Mouse (Mus musculus) cerebellum, adult 2 months (tissue): ENCODE data around the gene Fkrp. TPM values are rescaled to one million over a fixed set of nuclear protein-coding genes. Genes with fewer than 3 reads are reported as not detected.

ENCODE experiments used
- DNase-seq, 2 experiments: peaks; one replicate each; pipeline ENCODE4 v3.0.0; 2021
- H3K27ac ChIP-seq: fragments of 200-500 bp; 2 replicates; pipeline ENCODE4 v1.5.1; 2012; ENCODE audit warnings: low read length, control low read depth, inconsistent platforms; ENCODE audit not compliant: insufficient read depth
- H3K27me3 ChIP-seq: fragments of 200-500 bp; 2 replicates; pipeline ENCODE4 v1.6.1; 2012; ENCODE audit warnings: inconsistent platforms, mild to moderate bottlenecking, low read length, moderate library complexity; ENCODE audit not compliant: control insufficient read depth, insufficient read depth
- H3K4me1 ChIP-seq: fragments of 200-500 bp; 2 replicates; pipeline ENCODE4 v1.6.1; 2011; ENCODE audit warnings: low read length; ENCODE audit not compliant: control insufficient read depth, insufficient read depth
- H3K4me3 ChIP-seq: fragments of 200-500 bp; replicated peaks from 2 replicates; pipeline ENCODE3; 2011; ENCODE audit warnings: mild to moderate bottlenecking, low read depth, low read length, control low read depth; ENCODE audit not compliant: insufficient read depth
- CTCF ChIP-seq: fragments of 200-500 bp; IDR thresholded peaks from 2 replicates; pipeline ENCODE4 v1.5.1; 2011; ENCODE audit warnings: low read depth, mild to moderate bottlenecking, control low read depth, low read length, moderate library complexity, borderline replicate concordance; ENCODE audit not compliant: insufficient read depth
- POLR2A ChIP-seq: fragments of 200-500 bp; IDR thresholded peaks from 2 replicates; pipeline ENCODE4 v1.6.1; 2011; ENCODE audit warnings: low read length, control low read depth, borderline replicate concordance; ENCODE audit not compliant: insufficient read depth
- WGBS: fragments of 180-500 bp; shearing (Covaris S2); methylation state at CpG from one replicate; pipeline ENCODE4 v1.1.7; 2018; 5-methylcytosine and 5-hydroxymethylcytosine counted together
- polyA plus RNA-seq: library from polyadenylated mRNA; depleted of rRNA; stranded (reverse); fragments of >200 nt; gene quantifications from 2 replicates; pipeline ENCODE4 v1.2.3, GENCODE M21; 2012

Fkrp gene
- polyA plus RNA-seq, 1 experiment, result 38.9 TPM

DNA sequence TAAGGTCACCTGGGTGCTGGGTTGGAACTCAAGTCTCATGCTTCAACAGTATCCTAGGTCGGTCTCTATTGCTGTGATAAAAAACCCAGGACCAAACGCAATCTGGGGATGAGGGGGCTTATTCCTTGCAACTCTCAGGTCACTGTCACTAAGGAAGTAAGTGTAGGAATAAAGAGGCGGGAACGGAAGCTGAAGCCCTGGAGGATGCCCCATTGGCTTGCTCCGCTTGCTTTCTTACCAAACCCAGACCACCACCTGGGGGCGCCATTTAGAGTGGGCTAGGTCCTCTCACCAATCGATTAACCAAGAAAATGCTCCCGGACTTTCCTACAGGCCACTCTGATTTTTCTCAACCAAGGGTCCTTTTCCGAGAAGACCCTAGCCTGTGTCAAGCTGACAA lies 8.6 kb downstream of the Fkrp start:
- TF ChIP-seq CTCF (peak; percentile 10; the same call in 1 of the 2 replicates), POLR2A (no peak)
- no peaks in the 10 kb centered on the region for H3K27me3 ChIP-seq
- no peaks in the 10 kb centered on the region for H3K4me1 ChIP-seq
- no peak overlapping the region for H3K27ac ChIP-seq
- no peak overlapping the region for H3K4me3 ChIP-seq
- DNase-seq, result no peak
- 87% methylated on average over 9 of the region's 9 CpGs for WGBS

DNA sequence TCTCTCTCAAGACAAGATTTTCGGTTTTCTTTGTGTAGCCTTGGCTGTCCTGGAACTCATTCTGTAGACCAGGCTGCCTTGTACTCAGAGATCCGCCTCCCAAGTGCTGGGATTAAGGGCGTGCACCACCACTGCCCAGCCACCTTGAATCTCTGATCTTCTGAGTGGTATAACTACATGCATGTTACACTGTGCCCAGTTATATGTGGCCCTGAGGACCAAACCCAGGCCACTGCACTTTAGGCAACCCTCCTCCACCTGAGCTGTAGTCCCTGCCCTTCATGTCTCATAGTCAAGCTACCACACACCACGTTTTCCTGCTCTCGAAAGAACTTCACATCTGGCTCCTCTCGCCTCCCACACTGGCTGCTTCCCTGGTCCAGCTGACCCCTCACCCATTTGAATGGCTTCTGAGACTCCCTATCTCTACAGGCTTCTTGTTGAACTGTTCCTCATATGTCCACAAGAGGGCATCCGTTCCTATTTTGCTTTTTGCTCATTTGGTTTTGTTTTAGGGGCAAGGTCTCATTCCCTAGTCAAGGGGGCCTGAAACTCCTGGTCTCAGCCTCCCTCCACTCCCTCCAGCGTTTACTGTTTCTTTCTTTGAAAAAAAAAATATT lies 12.0 kb downstream of the Fkrp start:
- Histone ChIP-seq H3K27ac (no peak overlapping the region), H3K27me3 (no peaks in the 10 kb centered on the region), H3K4me3 (no peak overlapping the region), H3K4me1 (no peaks in the 10 kb centered on the region)
- no peak for DNase-seq
- TF ChIP-seq CTCF (peak; percentile 49; the same call in 1 of the 2 replicates), POLR2A (no peak)
- 35% methylated on average over 8 of the region's 8 CpGs for WGBS

DNA sequence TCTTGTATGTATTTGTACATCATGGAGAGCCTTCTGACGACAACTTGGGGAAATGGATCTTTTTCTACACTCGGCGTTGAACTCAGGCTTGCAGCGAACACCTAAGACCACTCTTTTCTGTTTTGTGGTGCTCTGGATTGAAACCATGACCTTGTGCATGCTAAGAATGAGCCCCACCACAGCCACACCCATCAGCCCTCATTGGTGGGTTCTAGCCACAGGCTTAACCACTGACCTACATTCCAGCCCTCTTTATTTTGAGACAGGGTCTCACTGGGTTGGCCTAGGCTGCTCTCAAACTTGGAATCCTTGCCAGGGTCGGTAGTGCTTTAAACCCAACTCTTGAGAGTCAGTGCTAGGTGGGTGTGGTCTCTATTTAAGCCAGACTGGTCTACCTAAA lies 21.6 kb downstream of the Fkrp start:
- H3K27ac ChIP-seq, result no peak overlapping the region
- TF ChIP-seq CTCF (no peak), POLR2A (no peak)
- WGBS, result 92% methylated on average over 5 of the region's 5 CpGs
- H3K4me3 ChIP-seq, result no peak overlapping the region
- no peak for DNase-seq
- no peaks in the 10 kb centered on the region for H3K27me3 ChIP-seq
- no peaks in the 10 kb centered on the region for H3K4me1 ChIP-seq

DNA sequence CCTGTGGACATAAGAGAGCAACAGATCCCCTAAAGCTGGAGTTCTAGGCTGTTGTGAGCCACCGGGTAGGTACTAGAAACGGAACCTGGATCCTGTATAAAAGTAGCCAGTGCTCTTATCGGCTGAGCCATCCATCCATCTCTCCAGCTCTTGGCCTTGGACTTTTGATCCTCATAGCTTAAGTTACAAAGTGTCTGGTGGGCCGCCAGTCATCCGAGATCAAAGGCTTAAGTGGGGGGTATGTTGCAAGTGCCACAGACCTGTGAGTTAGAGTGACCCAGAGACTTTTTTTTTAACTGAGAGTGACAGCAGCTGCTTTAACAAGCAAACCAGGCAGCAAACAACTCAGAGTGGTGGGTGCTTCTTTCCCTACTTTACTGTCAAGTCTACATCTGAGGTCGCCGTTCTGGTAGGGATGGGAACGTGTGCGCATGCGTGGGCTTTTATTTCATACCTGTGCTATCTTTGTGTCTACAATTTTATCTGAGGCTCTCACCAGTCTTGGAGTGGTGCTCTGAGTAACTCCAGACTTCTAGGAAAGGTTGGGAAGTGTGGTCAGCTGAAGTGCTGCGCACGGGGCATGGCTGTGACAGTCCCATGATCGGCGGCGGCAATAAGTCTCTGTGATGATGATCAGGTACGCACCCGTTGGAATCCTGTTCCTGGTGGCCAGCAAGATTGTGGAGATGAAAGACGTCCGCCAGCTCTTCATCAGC lies 23.4 kb downstream of the Fkrp start:
- 93% methylated on average over 19 of the region's 19 CpGs for WGBS
- TF ChIP-seq POLR2A (no peak), CTCF (no peak)

DNA sequence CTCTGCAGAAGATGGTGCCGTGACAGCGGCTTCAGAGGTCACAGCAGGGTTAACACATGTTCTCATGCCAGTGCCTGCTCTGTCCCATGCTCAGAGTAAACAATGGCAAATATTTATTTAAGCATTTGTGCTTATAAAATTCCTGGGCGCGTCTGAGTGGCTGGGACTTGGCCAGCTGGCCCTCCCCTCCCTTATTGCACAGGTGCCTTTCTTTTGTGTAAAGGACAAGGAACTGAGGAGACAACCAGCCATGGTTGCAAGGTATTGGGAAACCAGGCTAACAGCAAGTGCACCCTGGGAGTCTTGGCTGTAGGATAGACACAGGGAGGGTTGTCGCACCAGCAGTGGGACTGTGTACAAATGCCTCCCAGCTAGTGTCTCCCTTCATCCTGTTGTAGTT lies 24.2 kb downstream of the Fkrp start:
- H3K27me3 ChIP-seq, result no peaks in the 10 kb centered on the region
- no peaks in the 10 kb centered on the region for H3K4me1 ChIP-seq
- no peak for DNase-seq
- H3K4me3 ChIP-seq, result no peak overlapping the region
- TF ChIP-seq CTCF, result no peak
- no peak for TF ChIP-seq POLR2A
- no peak overlapping the region for H3K27ac ChIP-seq
- WGBS, result 77% methylated on average over 5 of the region's 5 CpGs

More for the DNA sequence above, 23.4 kb downstream of the Fkrp start:
- H3K27me3 ChIP-seq, result no peaks in the 10 kb centered on the region
- DNase-seq, result no peak
- H3K27ac ChIP-seq, result no peak overlapping the region
- no peaks in the 10 kb centered on the region for H3K4me1 ChIP-seq
- H3K4me3 ChIP-seq, result no peak overlapping the region

DNA sequence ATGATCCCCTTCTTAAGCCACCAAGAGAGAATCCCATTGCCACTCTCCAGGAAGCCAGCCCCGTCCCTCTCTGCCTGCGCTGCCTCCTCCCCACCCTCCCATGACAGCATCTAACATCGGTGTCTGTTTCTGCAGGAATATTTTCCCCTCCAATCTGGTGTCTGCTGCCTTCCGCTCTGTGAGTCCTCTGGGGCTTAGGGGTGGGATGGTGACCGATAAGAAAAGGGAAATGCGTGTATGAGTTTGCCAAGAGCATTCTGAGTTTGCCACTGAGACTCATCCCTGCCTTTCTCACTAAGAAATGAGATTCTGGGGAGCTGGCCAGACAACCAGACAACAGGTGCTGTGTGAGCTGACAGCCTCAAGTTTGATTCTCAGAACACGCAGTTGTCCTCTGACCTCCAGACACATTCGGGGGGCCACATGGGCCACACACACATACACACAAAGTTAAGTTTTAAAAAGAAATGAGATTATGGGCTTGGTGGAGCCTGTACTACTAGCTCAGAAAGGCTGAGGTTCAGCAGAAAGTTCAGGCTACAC lies 30.9 kb downstream of the Fkrp start:
- no peak for DNase-seq
- no peak for TF ChIP-seq CTCF
- no peak for TF ChIP-seq POLR2A
- no peak overlapping the region for H3K27ac ChIP-seq
- H3K4me3 ChIP-seq, result no peak overlapping the region
- 41% methylated on average over 8 of the region's 8 CpGs for WGBS
- H3K4me1 ChIP-seq, result no peaks in the 10 kb centered on the region
- H3K27me3 ChIP-seq, result no peaks in the 10 kb centered on the region

DNA sequence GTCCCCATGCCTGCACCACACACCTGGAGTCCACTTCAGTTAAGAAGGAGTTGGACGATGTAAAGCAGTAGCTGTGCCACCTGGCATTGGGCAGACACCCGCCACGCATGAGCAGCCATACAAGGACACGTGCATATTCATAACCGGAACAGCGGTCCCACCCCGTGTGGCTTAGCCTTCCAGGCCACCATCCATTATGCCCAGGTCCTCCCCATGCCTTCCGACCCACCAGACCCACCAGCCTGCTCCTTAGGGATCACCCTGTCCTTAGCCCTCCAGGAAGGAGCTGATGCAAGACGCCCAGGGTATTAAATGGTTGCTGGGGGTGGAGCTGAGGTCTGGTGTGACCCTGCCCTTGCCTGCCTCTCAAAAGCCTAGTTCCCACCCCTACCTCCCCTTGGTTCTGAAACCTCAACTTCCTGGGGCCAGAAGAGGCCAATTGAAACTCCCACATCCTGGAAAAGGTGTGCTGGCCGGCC lies 32.0 kb downstream of the Fkrp start:
- Histone ChIP-seq H3K27me3 (no peaks in the 10 kb centered on the region), H3K27ac (no peak overlapping the region), H3K4me3 (no peak overlapping the region), H3K4me1 (no peaks in the 10 kb centered on the region)
- no peak for DNase-seq
- TF ChIP-seq CTCF (no peak), POLR2A (no peak)
- WGBS, result 29% methylated on average over 10 of the region's 10 CpGs
